Mouse (Mus musculus) kidney, adult 2 months (tissue): Measurements from ENCODE around the gene Armc5.

Experiments
- CTCF ChIP-seq: fragments of 200-500 bp; conservative IDR thresholded peaks from 2 replicates; pipeline ENCODE4 v1.5.1; 2011; ENCODE audit warnings: low read depth, mild to moderate bottlenecking, control low read depth, low read length, moderate library complexity, mixed read lengths; ENCODE audit not compliant: insufficient read depth, insufficient read length
- POLR2A ChIP-seq: fragments of 200-500 bp; IDR thresholded peaks from one replicate; pipeline ENCODE4 v1.6.1; 2011; ENCODE audit warnings: low read depth, low read length, control low read depth

- TF ChIP-seq CTCF (no peak), POLR2A (no peak)
Observed at GRCm38 (mm10) chr7:128203071-128203470, 34.1 kb upstream of the Armc5 start.
